Mouse (Mus musculus) hindbrain, embryonic 11.5 days (tissue): ENCODE measurements around the gene 6030408B16Rik. TPM values are rescaled to one million over a fixed set of nuclear protein-coding genes. Genes with fewer than 3 reads are reported as not detected.

Source experiments
- ATAC-seq: fragments of 200-750 bp; cut with Nextera tagmentation; 2 replicates; pipeline ENCODE4 v1.8.0; 2017; ENCODE audit warnings: mild to moderate bottlenecking, moderate TSS enrichment, moderate library complexity; ENCODE audit not compliant: low FRiP score
- DNase-seq: peaks from one replicate; pipeline ENCODE4 v3.0.0-alpha.2; 2015; ENCODE audit warnings: low spot score
- H3K27ac ChIP-seq: fragments of 300-500 bp; sonication (generic); 2 replicates; pipeline ENCODE4 v1.5.1; 2014; ENCODE audit warnings: mild to moderate bottlenecking, low read depth, low read length
- H3K27me3 ChIP-seq: fragments of 300-500 bp; sonication (generic); 2 replicates; pipeline ENCODE4 v1.6.1; 2014; ENCODE audit warnings: mild to moderate bottlenecking, low read length, moderate library complexity, mixed read lengths; ENCODE audit not compliant: control insufficient read depth, insufficient read depth
- H3K36me3 ChIP-seq: fragments of 300-500 bp; sonication (generic); 2 replicates; pipeline ENCODE4 v1.6.1; 2014; ENCODE audit warnings: mild to moderate bottlenecking, low read length, moderate library complexity, mixed read lengths; ENCODE audit not compliant: control insufficient read depth, insufficient read depth
- H3K4me1 ChIP-seq: fragments of 300-500 bp; sonication (generic); replicated peaks from 2 replicates; pipeline ENCODE4 v1.6.1; 2014; ENCODE audit warnings: low read length, mixed read lengths; ENCODE audit not compliant: control insufficient read depth, insufficient read depth
- H3K4me2 ChIP-seq: fragments of 300-500 bp; sonication (generic); replicated peaks from 2 replicates; pipeline ENCODE4 v1.6.1; 2014; ENCODE audit warnings: mild to moderate bottlenecking, low read depth, low read length
- H3K4me3 ChIP-seq: fragments of 300-500 bp; sonication (generic); 2 replicates; pipeline ENCODE4 v1.5.1; 2014; ENCODE audit warnings: low read depth, low read length
- H3K9ac ChIP-seq: fragments of 300-500 bp; sonication (generic); 2 replicates; pipeline ENCODE4 v1.6.1; 2014; ENCODE audit warnings: low read depth, low read length
- H3K9me3 ChIP-seq: fragments of 300-500 bp; sonication (generic); 2 replicates; pipeline ENCODE4 v1.6.1; 2016; ENCODE audit warnings: low read length; ENCODE audit not compliant: control insufficient read depth
- WGBS: fragments of 180-500 bp; shearing (Covaris S2); extraction: QIAGEN DNeasy Blood & Tissue Kit; methylation state at CpG from one replicate; pipeline ENCODE4 v1.1.7; 2014; 5-methylcytosine and 5-hydroxymethylcytosine counted together
- polyA plus RNA-seq: library from polyadenylated mRNA; unstranded; fragments of >200 nt; fragmentation: Nextera tagmentation; extraction: Ambion mirVana; gene quantifications from 2 replicates; pipeline ENCODE4 v1.2.1, GENCODE M21; 2014

6030408B16Rik gene
- polyA plus RNA-seq, 1 experiment from 2014 or later: 0.25 TPM

GRCm38 (mm10) chr15:101300128-101300527 is 7.1 kb downstream of the 6030408B16Rik start:
- Histone ChIP-seq H3K27ac (no peak overlapping the region), H3K36me3 (no peaks in the 10 kb centered on the region), H3K4me2 (no peak overlapping the region), H3K4me3 (no peak overlapping the region), H3K27me3 (no peaks in the 10 kb centered on the region), H3K9ac (no peak overlapping the region), H3K4me1 (no peaks in the 10 kb centered on the region), H3K9me3 (no peaks in the 10 kb centered on the region)
- WGBS: 73% methylated on average over 6 of the region's 6 CpGs
- no peak for ATAC-seq
- no peak for DNase-seq

- no peaks in the 10 kb centered on the region for H3K36me3 ChIP-seq
- H3K9ac ChIP-seq: no peak overlapping the region
- ATAC-seq (no peak), DNase-seq (no peak)
- H3K4me2 ChIP-seq: no peak overlapping the region
- H3K4me1 ChIP-seq: no peaks in the 10 kb centered on the region
- H3K27me3 ChIP-seq: no peaks in the 10 kb centered on the region
- WGBS: 87% methylated on average over 3 of the region's 3 CpGs
- H3K4me3 ChIP-seq: no peak overlapping the region
- H3K27ac ChIP-seq: no peak overlapping the region
- no peaks in the 10 kb centered on the region for H3K9me3 ChIP-seq
Measured at GRCm38 (mm10) chr15:101302201-101302600, 9.2 kb downstream of the 6030408B16Rik start.

- Histone ChIP-seq H3K4me1 (no peaks in the 10 kb centered on the region), H3K36me3 (no peaks in the 10 kb centered on the region), H3K4me2 (no peak overlapping the region), H3K27ac (no peak overlapping the region), H3K27me3 (no peaks in the 10 kb centered on the region), H3K9ac (no peak overlapping the region), H3K4me3 (no peak overlapping the region), H3K9me3 (no peaks in the 10 kb centered on the region)
- ATAC-seq (no peak), DNase-seq (no peak)
- WGBS: 79% methylated on average over 4 of the region's 4 CpGs
Measured at GRCm38 (mm10) chr15:101303830-101304229, 10.8 kb downstream of the 6030408B16Rik start.

- DNase-seq: no peak
- no peaks in the 10 kb centered on the region for H3K4me1 ChIP-seq
Measured at GRCm38 (mm10) chr15:101306459-101306858, 13.4 kb downstream of the 6030408B16Rik start.

GRCm38 (mm10) chr15:101308440-101309348 is 15.7 kb downstream of the 6030408B16Rik start:
- Histone ChIP-seq H3K4me1 (no peaks in the 10 kb centered on the region), H3K9me3 (no peaks in the 10 kb centered on the region), H3K9ac (no peak overlapping the region), H3K4me2 (no peak overlapping the region), H3K27ac (no peak overlapping the region), H3K4me3 (no peak overlapping the region), H3K27me3 (no peaks in the 10 kb centered on the region), H3K36me3 (no peaks in the 10 kb centered on the region)
- ATAC-seq (no peak), DNase-seq (no peak)
- 67% methylated on average over 13 of the region's 13 CpGs for WGBS

More at GRCm38 (mm10) chr15:101306459-101306858, 13.4 kb downstream of the 6030408B16Rik start:
- Histone ChIP-seq H3K9me3 (no peaks in the 10 kb centered on the region), H3K4me2 (no peak overlapping the region), H3K36me3 (no peaks in the 10 kb centered on the region), H3K9ac (no peak overlapping the region), H3K4me3 (no peak overlapping the region), H3K27me3 (no peaks in the 10 kb centered on the region), H3K27ac (no peak overlapping the region)
- WGBS: 91% methylated on average over 4 of the region's 4 CpGs
- ATAC-seq: no peak

GRCm38 (mm10) chr15:101309493-101309892 is 16.5 kb downstream of the 6030408B16Rik start:
- ATAC-seq (no peak), DNase-seq (no peak)
- H3K4me2 ChIP-seq: no peak overlapping the region
- no peak overlapping the region for H3K4me3 ChIP-seq
- H3K9me3 ChIP-seq: no peaks in the 10 kb centered on the region
- no peaks in the 10 kb centered on the region for H3K36me3 ChIP-seq
- 50% methylated on average over 5 of the region's 5 CpGs for WGBS
- no peak overlapping the region for H3K9ac ChIP-seq
- no peaks in the 10 kb centered on the region for H3K27me3 ChIP-seq
- no peak overlapping the region for H3K27ac ChIP-seq
- H3K4me1 ChIP-seq: no peaks in the 10 kb centered on the region

GRCm38 (mm10) chr15:101311087-101311770 is 18.2 kb downstream of the 6030408B16Rik start:
- Histone ChIP-seq H3K4me1 (no peaks in the 10 kb centered on the region), H3K27ac (no peak overlapping the region), H3K4me3 (no peak overlapping the region), H3K9ac (no peak overlapping the region), H3K4me2 (no peak overlapping the region), H3K9me3 (no peaks in the 10 kb centered on the region), H3K27me3 (no peaks in the 10 kb centered on the region), H3K36me3 (no peaks in the 10 kb centered on the region)
- no peak for DNase-seq
- WGBS: 67% methylated on average over 14 of the region's 15 CpGs
- no peak for ATAC-seq

- Histone ChIP-seq H3K27ac (no peak overlapping the region), H3K9me3 (no peaks in the 10 kb centered on the region), H3K4me1 (no peaks in the 10 kb centered on the region), H3K27me3 (no peaks in the 10 kb centered on the region), H3K4me2 (no peak overlapping the region), H3K4me3 (no peak overlapping the region), H3K9ac (no peak overlapping the region), H3K36me3 (no peaks in the 10 kb centered on the region)
- DNase-seq (no peak), ATAC-seq (no peak)
- WGBS: 85% methylated on average over 6 of the region's 6 CpGs
Measured at GRCm38 (mm10) chr15:101312006-101312405, 19.0 kb downstream of the 6030408B16Rik start.
